Mouse (Mus musculus) megakaryocyte-erythroid progenitor cell, adult 5-6 weeks (primary cell): Measurements from ENCODE around the gene Xpo6. TPM values are rescaled to one million over a fixed set of nuclear protein-coding genes. Genes with fewer than 3 reads are reported as not detected.
A peak's percentile ranks its signal among the peaks of the same experiment; 100 is the strongest.

ENCODE experiments used
- ATAC-seq: replicated peaks from 2 replicates; pipeline ENCODE4 v1.8.0; 2016; ENCODE audit warnings: mild to moderate bottlenecking, inconsistent platforms; ENCODE audit not compliant: severe bottlenecking, poor library complexity, low FRiP score, low TSS enrichment
- total RNA-seq, 2 experiments: library from RNA; stranded (forward) in 1 of 2; stranded (reverse) in 1 of 2; fragments of 200-1000, 215-1000 nt in 1 of 2; fragments of >200 nt in 1 of 2; fragmentation: Nextera tagmentation in 1 of 2; gene quantifications; 2 replicates each; pipeline ENCODE4 v1.2.3; 2014 to 2017

Gene Xpo6
- total RNA-seq, 2 experiments from 2014 or later, result 77.8 to 147 TPM

GRCm38 (mm10) chr7:126199691-126200102, 604 bp downstream of the Xpo6 start:
- peak; percentile 63 for ATAC-seq

- ATAC-seq, result no peak
These were observed 1.4 kb downstream of the Xpo6 start for GRCm38 (mm10) chr7:126198926-126199325.

GRCm38 (mm10) chr7:126194175-126194574, 6.1 kb downstream of the Xpo6 start:
- no peak for ATAC-seq

GRCm38 (mm10) chr7:126191471-126191870, 8.8 kb downstream of the Xpo6 start:
- peak; percentile 64; the same call in 1 of the 2 replicates for ATAC-seq

GRCm38 (mm10) chr7:126189517-126189916, 10.8 kb downstream of the Xpo6 start:
- no peak for ATAC-seq

GRCm38 (mm10) chr7:126185999-126186398, 14.3 kb downstream of the Xpo6 start:
- peak; percentile 35 for ATAC-seq

GRCm38 (mm10) chr7:126183583-126183982, 16.7 kb downstream of the Xpo6 start:
- ATAC-seq, result no peak

GRCm38 (mm10) chr7:126181487-126181886, 18.8 kb downstream of the Xpo6 start:
- ATAC-seq, result no peak

- ATAC-seq, result no peak
These were observed 19.3 kb downstream of the Xpo6 start for GRCm38 (mm10) chr7:126180956-126181355.

- ATAC-seq, result no peak
These were observed 21.5 kb downstream of the Xpo6 start for GRCm38 (mm10) chr7:126178804-126179203.

GRCm38 (mm10) chr7:126175999-126176398, 24.3 kb downstream of the Xpo6 start:
- no peak for ATAC-seq

- no peak for ATAC-seq
These were observed 24.8 kb downstream of the Xpo6 start for GRCm38 (mm10) chr7:126175456-126175855.

GRCm38 (mm10) chr7:126174863-126175262, 25.4 kb downstream of the Xpo6 start:
- no peak for ATAC-seq

- no peak for ATAC-seq
These were observed 28.3 kb downstream of the Xpo6 start for GRCm38 (mm10) chr7:126172001-126172400.

- no peak for ATAC-seq
These were observed 31.7 kb downstream of the Xpo6 start for GRCm38 (mm10) chr7:126168584-126168983.

- no peak for ATAC-seq
These were observed 32.9 kb downstream of the Xpo6 start for GRCm38 (mm10) chr7:126167426-126167825.

GRCm38 (mm10) chr7:126166571-126166970, 33.7 kb downstream of the Xpo6 start:
- ATAC-seq, result peak; percentile 76

- ATAC-seq, result no peak
These were observed 42.1 kb downstream of the Xpo6 start for GRCm38 (mm10) chr7:126158238-126158637.

GRCm38 (mm10) chr7:126155746-126156145, 44.6 kb downstream of the Xpo6 start:
- no peak for ATAC-seq

GRCm38 (mm10) chr7:126154731-126155130, 45.6 kb downstream of the Xpo6 start:
- ATAC-seq, result peak; percentile 44; the same call in 1 of the 2 replicates

- ATAC-seq, result no peak
These were observed 48.0 kb downstream of the Xpo6 start for GRCm38 (mm10) chr7:126152324-126152723.

GRCm38 (mm10) chr7:126146156-126146555, 54.1 kb downstream of the Xpo6 start:
- ATAC-seq, result no peak
